Mouse (Mus musculus) bone marrow, adult 2 months (tissue): ENCODE data around the gene Maco1.
A peak's percentile ranks its signal among the peaks of the same experiment; 100 is the strongest.

Experiments used
- CTCF ChIP-seq: fragments of 200-500 bp; IDR thresholded peaks from 2 replicates; pipeline ENCODE4 v1.5.1; 2011; ENCODE audit warnings: low read length, control low read depth; ENCODE audit not compliant: control insufficient read depth, insufficient read depth
- POLR2A ChIP-seq: fragments of 200-500 bp; IDR thresholded peaks from 2 replicates; pipeline ENCODE4 v1.6.1; 2011; ENCODE audit warnings: low read depth, mild to moderate bottlenecking, control low read depth, low read length, borderline replicate concordance; ENCODE audit not compliant: control insufficient read depth

DNA sequence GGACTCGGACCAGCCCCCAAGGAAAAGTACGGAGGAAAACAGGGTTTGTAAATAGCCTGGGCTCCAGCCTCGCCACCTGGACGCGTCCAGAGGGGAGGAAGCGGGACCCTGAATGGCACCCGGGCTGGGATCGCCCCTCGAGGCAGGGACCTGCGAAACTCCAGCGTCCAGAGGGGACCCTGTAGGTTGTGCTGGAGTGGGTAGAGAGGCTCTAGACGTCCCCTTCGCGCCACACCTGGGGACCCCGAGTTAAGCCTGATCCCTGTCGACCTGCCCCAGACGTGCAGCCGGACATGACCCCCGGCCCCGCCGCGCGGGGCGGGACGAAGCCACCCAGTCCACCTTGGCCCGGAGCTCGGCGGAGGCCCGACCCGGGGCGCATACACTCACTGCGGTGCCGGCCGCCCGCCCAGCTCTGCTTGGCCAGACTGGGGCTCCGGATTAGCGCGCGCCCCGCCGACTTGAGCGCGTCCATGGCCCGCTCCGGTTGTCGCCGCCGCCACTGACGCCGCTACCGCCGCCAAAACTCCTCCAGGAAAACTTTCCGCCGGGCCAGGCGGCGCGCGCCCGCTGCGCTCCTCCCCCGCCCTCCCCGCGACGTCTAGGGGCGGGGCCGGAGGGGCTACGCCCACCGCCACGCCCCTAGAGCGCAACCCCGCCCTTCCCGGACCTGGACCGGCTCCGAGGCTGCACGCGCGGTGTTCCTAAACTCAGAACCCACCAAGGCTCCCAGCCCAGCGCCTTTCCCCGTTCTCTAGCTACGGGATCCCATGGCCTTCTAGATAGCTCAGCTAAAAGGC lies 85.5 kb downstream of the Maco1 start, which contains the start of gene Ldlrap1:
- TF ChIP-seq CTCF (no peak), POLR2A (peak; percentile 70; the same call in 1 of the 2 replicates)
